ENCODE assay signal across 9 mouse cellular contexts in the genomic region with DNA sequence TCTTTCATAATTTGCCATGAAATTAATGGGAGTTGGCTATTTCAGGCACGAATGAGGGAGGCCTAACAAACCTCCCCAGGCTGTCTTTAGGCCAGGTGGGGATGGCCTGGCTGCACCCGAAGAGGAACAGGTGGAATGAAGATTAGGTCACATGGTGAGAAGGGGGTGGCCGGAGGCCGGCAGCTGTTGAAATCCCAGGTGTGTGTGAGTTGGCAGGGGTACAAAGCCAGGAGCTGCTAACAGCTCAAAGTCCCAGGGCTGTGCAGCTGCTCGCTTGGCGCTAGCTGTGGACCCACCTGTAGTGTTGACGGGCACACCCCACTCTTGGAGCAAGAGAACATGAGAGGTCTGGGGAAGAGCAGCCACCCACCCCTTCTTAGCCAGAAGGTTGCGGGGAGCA.
A peak's percentile ranks its signal among the peaks of the same experiment; 100 is the strongest.
DNase-seq lines count a peak whose midpoint lies in the region; ATAC-seq and TF ChIP-seq lines count a peak whose summit lies in the region.
"Had no signal": no experiment of that assay in that cellular context is flagged by ENCODE, and none has a peak within 500 bp of the region (broad histone marks: within the 10 kb centered on the region; RNA-seq: fewer than 3 reads in every experiment).

No protein-coding gene starts in this region.

- no peak for TF ChIP-seq CTCF in lung, adult 2 months (IDR thresholded peaks at IDR 0.05; ENCODE audit: insufficient read depth, low read length)

- H3K9ac ChIP-seq in heart, embryonic 16.5 days (ENCODE audit: low read length), result no peak overlapping the region
- H3K9ac ChIP-seq in hindbrain, embryonic 13.5 days, result no peak overlapping the region
- no peak overlapping the region for H3K9ac ChIP-seq in stomach, embryonic 15.5 days
- H3K9ac ChIP-seq: liver, embryonic 14.5 days had no signal

- no peaks in the 10 kb centered on the region for H3K36me3 ChIP-seq in heart, embryonic 16.5 days (ENCODE audit: control insufficient read depth, insufficient read depth)
- H3K36me3 ChIP-seq in hindbrain, embryonic 13.5 days, result no peaks in the 10 kb centered on the region
- H3K36me3 ChIP-seq in stomach, embryonic 15.5 days, result no peaks in the 10 kb centered on the region

- no peak overlapping the region for H3K4me3 ChIP-seq in heart, embryonic 16.5 days (ENCODE audit: low read length)
- no peak overlapping the region for H3K4me3 ChIP-seq in hindbrain, embryonic 13.5 days
- no peak overlapping the region for H3K4me3 ChIP-seq in lung, adult 2 months (replicated peaks; ENCODE audit: extremely low read depth, low read depth, low read length)
- no peak overlapping the region for H3K4me3 ChIP-seq in stomach, embryonic 15.5 days (replicated peaks)

- TF ChIP-seq POLR2A in lung, adult 2 months (IDR thresholded peaks at IDR 0.05; ENCODE audit: borderline replicate concordance, extremely low read depth, low read depth, low read length), result no peak

- no peak overlapping the region for H3K27ac ChIP-seq in heart, embryonic 16.5 days (ENCODE audit: low read length)
- no peak overlapping the region for H3K27ac ChIP-seq in hindbrain, embryonic 13.5 days
- H3K27ac ChIP-seq in stomach, embryonic 15.5 days, result peak overlapping the region; percentile 59; the same call in 1 of the 2 replicates
- H3K27ac ChIP-seq: liver, embryonic 14.5 days had no signal

- no peak for DNase-seq in heart, adult 9 months (ENCODE audit: low spot score in 2 of 2)
- DNase-seq in lung, adult 2 months, result peak; percentile 53
- no peak for DNase-seq in frontal cortex, postnatal 14 days (ENCODE audit: low spot score in 2 of 2)
- no peak for DNase-seq in c-Kit-positive CD71-positive TER-119-positive erythroid progenitor cells, embryonic 14.5 days (ENCODE audit: low spot score)
- no peak for DNase-seq in gastrocnemius, adult 18-20 months (ENCODE audit: low spot score)

- no peaks in the 10 kb centered on the region for H3K9me3 ChIP-seq in heart, embryonic 16.5 days (replicated peaks; ENCODE audit: control insufficient read depth, low read length)
- H3K9me3 ChIP-seq in hindbrain, embryonic 13.5 days, result no peaks in the 10 kb centered on the region
- no peaks in the 10 kb centered on the region for H3K9me3 ChIP-seq in stomach, embryonic 15.5 days

- H3K27me3 ChIP-seq in heart, embryonic 16.5 days (ENCODE audit: control insufficient read depth, insufficient read depth, low read length), result no peaks in the 10 kb centered on the region
- no peaks in the 10 kb centered on the region for H3K27me3 ChIP-seq in hindbrain, embryonic 13.5 days
- H3K27me3 ChIP-seq in stomach, embryonic 15.5 days (replicated peaks), result no peaks in the 10 kb centered on the region

- ATAC-seq in heart, embryonic 16.5 days (replicated peaks; ENCODE audit: extremely low read depth, insufficient read depth, low FRiP score), result 0 out of 2 replicates have a peak, but pooled peaks have one; percentile 37
- ATAC-seq in hindbrain, embryonic 13.5 days (ENCODE audit: low FRiP score), result peak; percentile 78
- ATAC-seq in stomach, embryonic 15.5 days (ENCODE audit: insufficient read depth, low FRiP score, low read depth), result peak; percentile 90

- WGBS in heart, embryonic 16.5 days, result 69% methylated on average over 8 of the region's 8 CpGs
- WGBS in hindbrain, embryonic 13.5 days, result 48% methylated on average over 8 of the region's 8 CpGs
- WGBS in lung, adult 2 months, result 60% methylated on average over 8 of the region's 8 CpGs
- 47% methylated on average over 8 of the region's 8 CpGs for WGBS in stomach, embryonic 15.5 days

- H3K4me1 ChIP-seq in heart, embryonic 16.5 days (ENCODE audit: control insufficient read depth, insufficient read depth, low read length), result no peaks in the 10 kb centered on the region
- H3K4me1 ChIP-seq in hindbrain, embryonic 13.5 days (replicated peaks), result peaks cover 11% of the 10 kb centered on the region
- H3K4me1 ChIP-seq in lung, adult 2 months (ENCODE audit: control insufficient read depth, insufficient read depth, low read length), result no peaks in the 10 kb centered on the region
- H3K4me1 ChIP-seq in stomach, embryonic 15.5 days, result no peaks in the 10 kb centered on the region

- no peak overlapping the region for H3K4me2 ChIP-seq in heart, embryonic 16.5 days (ENCODE audit: low read depth, low read length)
- H3K4me2 ChIP-seq in hindbrain, embryonic 13.5 days, result no peak overlapping the region
- no peak overlapping the region for H3K4me2 ChIP-seq in stomach, embryonic 15.5 days

Comparison
In these comparisons a context has a peak if more than half of its experiments do, and no peak if none do; other contexts are left out.
1. ATAC-seq: peak in every context shown above with its lines; median percentile 90 in stomach, embryonic 15.5 days; 78 in hindbrain, embryonic 13.5 days; 37 in heart, embryonic 16.5 days.